Mouse (Mus musculus) MEL (cell line): ENCODE measurements around the gene Gm3415.

Experiments used
- CHD1 ChIP-seq: IDR thresholded peaks from 2 replicates; pipeline ENCODE4 v1.6.1; 2012; ENCODE audit warnings: low read depth, mild to moderate bottlenecking, inconsistent platforms, low read length, improper control_type of control experiment
- CTCF ChIP-seq, 3 experiments: IDR thresholded peaks in 2 of 3; conservative IDR thresholded peaks in 1 of 3; 2 replicates each; pipeline ENCODE4 v1.5.1; 2011 to 2012; ENCODE audit warnings: low read length in 3 of 3, low read depth in 2 of 3, mild to moderate bottlenecking in 2 of 3, improper control_type of control experiment in 1 of 3, inconsistent platforms in 1 of 3, mixed read lengths in 1 of 3, moderate library complexity in 1 of 3; ENCODE audit not compliant: control insufficient read depth in 1 of 3, insufficient read depth in 1 of 3, poor library complexity in 1 of 3, severe bottlenecking in 1 of 3
- EP300 ChIP-seq, 2 experiments: IDR thresholded peaks; 2 replicates each; pipeline ENCODE4 v1.6.1; 2011; ENCODE audit warnings: improper control_type of control experiment in 2 of 2, low read length in 2 of 2, low read depth in 1 of 2, mild to moderate bottlenecking in 1 of 2
- GABPA ChIP-seq: IDR thresholded peaks from 2 replicates; pipeline ENCODE4 v1.6.1; 2012; ENCODE audit warnings: low read depth, mild to moderate bottlenecking, inconsistent platforms, low read length, improper control_type of control experiment, moderate library complexity
- GATA1 ChIP-seq: IDR thresholded peaks from 2 replicates; pipeline ENCODE4 v1.6.1; 2011; ENCODE audit warnings: low read depth, low read length, improper control_type of control experiment
- KAT2A ChIP-seq: conservative IDR thresholded peaks from 2 replicates; pipeline ENCODE4 v1.6.1; 2012; ENCODE audit warnings: low read depth, low read length, improper control_type of control experiment, inconsistent platforms
- MAFK ChIP-seq: IDR thresholded peaks from 2 replicates; pipeline ENCODE4 v1.6.1; 2011; ENCODE audit warnings: low read depth, mild to moderate bottlenecking, low read length, improper control_type of control experiment, borderline replicate concordance
- MAX ChIP-seq: IDR thresholded peaks from 2 replicates; pipeline ENCODE4 v1.6.1; 2011; ENCODE audit warnings: low read length, improper control_type of control experiment
- NRF1 ChIP-seq: IDR thresholded peaks from 2 replicates; pipeline ENCODE4 v1.6.1; 2014; ENCODE audit warnings: low read depth, mild to moderate bottlenecking, inconsistent platforms, low read length, improper control_type of control experiment, moderate library complexity; ENCODE audit not compliant: poor library complexity, insufficient read depth, severe bottlenecking
- POLR2A ChIP-seq, 2 experiments: IDR thresholded peaks; 2 replicates each; pipeline ENCODE4 v1.6.1; 2011 to 2012; ENCODE audit warnings: low read length in 2 of 2, mild to moderate bottlenecking in 2 of 2, control low read depth in 1 of 2, improper control_type of control experiment in 1 of 2, low read depth in 1 of 2, moderate library complexity in 1 of 2; ENCODE audit not compliant: control insufficient read depth in 1 of 2, insufficient read depth in 1 of 2, poor library complexity in 1 of 2
- RAD21 ChIP-seq: IDR thresholded peaks from 2 replicates; pipeline ENCODE4 v1.6.1; 2011; ENCODE audit warnings: mild to moderate bottlenecking, low read depth, low read length, improper control_type of control experiment
- TCF12 ChIP-seq: IDR thresholded peaks from 2 replicates; pipeline ENCODE4 v1.6.1; 2014; ENCODE audit warnings: low read depth, mild to moderate bottlenecking, inconsistent platforms, low read length, improper control_type of control experiment, moderate library complexity
- UBTF ChIP-seq: IDR thresholded peaks from 2 replicates; pipeline ENCODE4 v1.6.1; 2012; ENCODE audit warnings: low read depth, mild to moderate bottlenecking, inconsistent platforms, low read length, improper control_type of control experiment, moderate library complexity, borderline replicate concordance; ENCODE audit not compliant: insufficient read depth
- ZNF384 ChIP-seq: IDR thresholded peaks from 2 replicates; pipeline ENCODE4 v1.6.1; 2012; ENCODE audit warnings: low read depth, mild to moderate bottlenecking, inconsistent platforms, low read length, improper control_type of control experiment

DNA sequence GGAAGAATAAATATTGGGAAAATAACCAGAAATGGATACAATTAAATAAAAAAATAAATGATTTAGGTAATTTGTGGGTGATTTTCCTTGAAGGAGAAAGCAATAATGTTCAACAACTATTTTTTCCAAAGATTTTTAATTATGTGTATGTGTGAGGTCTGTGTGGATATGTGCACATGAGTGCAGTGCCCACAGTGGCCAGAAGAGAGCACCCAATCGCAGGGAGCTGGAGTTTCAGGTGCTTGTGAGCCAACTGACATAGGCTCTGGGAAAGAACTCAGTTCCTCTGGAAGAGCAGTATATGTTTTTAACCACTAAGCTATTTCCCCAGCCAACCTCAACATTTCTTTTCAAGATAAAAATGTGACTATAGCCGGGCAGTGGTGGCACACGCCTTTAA lies 20.7 kb downstream of the Gm3415 start:
- TF ChIP-seq TCF12: no peak
- TF ChIP-seq MAX: no peak
- TF ChIP-seq MAFK: no peak
- no peak for TF ChIP-seq NRF1
- no peak for TF ChIP-seq GABPA
- TF ChIP-seq CTCF (IDR thresholded peaks at IDR 0.05 in 2 of 3, conservative IDR thresholded peaks at IDR 0.05 in 1 of 3; ENCODE audit: control insufficient read depth in 1 of 3, insufficient read depth in 1 of 3, low read depth in 2 of 3, low read length in 3 of 3, poor library complexity in 1 of 3, severe bottlenecking in 1 of 3): peak; percentile 49 to 65 (median 58)
- peak; percentile 6 for TF ChIP-seq RAD21
- TF ChIP-seq GATA1: no peak
- no peak for TF ChIP-seq POLR2A (IDR thresholded peaks at IDR 0.05; ENCODE audit: control insufficient read depth in 1 of 2, insufficient read depth in 1 of 2, low read depth in 1 of 2, low read length in 2 of 2, poor library complexity in 1 of 2)
- no peak for TF ChIP-seq CHD1
- TF ChIP-seq UBTF: no peak
- no peak for TF ChIP-seq EP300 (IDR thresholded peaks at IDR 0.05; ENCODE audit: low read depth in 1 of 2, low read length in 2 of 2)
- TF ChIP-seq ZNF384: no peak
- TF ChIP-seq KAT2A: no peak
